Mouse (Mus musculus) lung, adult 2 months (tissue): ENCODE measurements around the gene Hbb-bh1.

Experiments used
- CTCF ChIP-seq: fragments of 200-500 bp; IDR thresholded peaks from 2 replicates; pipeline ENCODE4 v1.5.1; 2011; ENCODE audit warnings: mild to moderate bottlenecking, low read length, control low read depth; ENCODE audit not compliant: insufficient read depth
- POLR2A ChIP-seq: fragments of 200-500 bp; IDR thresholded peaks from 2 replicates; pipeline ENCODE4 v1.6.1; 2011; ENCODE audit warnings: low read depth, mild to moderate bottlenecking, control low read depth, low read length, borderline replicate concordance; ENCODE audit errors: extremely low read depth

DNA sequence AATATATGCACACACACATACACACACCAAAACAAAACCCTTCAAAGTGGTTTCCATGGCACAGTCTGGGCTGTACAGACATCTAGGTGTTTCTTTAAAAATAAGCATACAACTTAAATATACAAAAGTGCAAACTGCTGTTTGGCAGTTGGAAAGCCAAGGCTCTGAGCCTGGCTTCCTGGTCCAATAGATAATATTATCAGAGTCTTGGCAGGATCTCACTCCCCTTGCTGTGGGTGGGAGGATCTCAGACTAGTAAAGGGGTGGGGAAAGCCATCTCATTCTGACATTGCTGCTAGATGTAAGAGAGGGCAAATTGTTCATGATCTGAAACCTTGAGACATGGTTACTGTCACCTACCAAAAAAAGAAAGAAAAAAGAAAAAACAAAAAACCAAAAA is 27.7 kb upstream of the Hbb-bh1 start:
- TF ChIP-seq CTCF (no peak), POLR2A (no peak)
